Mouse (Mus musculus): Measurements from ENCODE around the gene Arid4b.

DNA sequence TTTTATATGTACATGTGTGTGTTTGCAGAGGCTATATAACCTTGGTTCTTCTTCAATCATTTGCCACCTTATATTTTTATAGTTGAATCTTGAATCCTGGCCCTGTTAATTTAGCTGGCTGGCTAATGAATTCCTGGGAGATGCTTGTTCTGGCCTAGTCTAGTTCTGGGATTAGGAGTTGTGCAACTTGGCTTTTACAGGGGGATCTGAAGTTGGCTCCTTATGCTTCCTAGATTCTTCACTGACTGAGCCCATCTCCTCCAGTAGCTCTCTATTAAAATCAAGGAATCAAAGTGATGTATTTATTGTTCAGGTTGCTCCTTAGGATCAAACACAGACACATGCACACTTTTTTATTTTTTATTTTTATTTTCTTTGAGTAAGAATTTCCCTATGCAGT lies 3.5 kb upstream of the Arid4b start:
- TF ChIP-seq CTCF (IDR thresholded peaks at IDR 0.05; ENCODE audit: control insufficient read depth, insufficient read depth, insufficient read length): no peak
- TF ChIP-seq USF1 (IDR thresholded peaks at IDR 0.05; ENCODE audit: low read depth): no peak
- no peak for TF ChIP-seq MYOD1 (IDR thresholded peaks at IDR 0.05; ENCODE audit: control insufficient read depth, insufficient read length, low read depth)
